Mouse (Mus musculus): ENCODE measurements at regions not wholly inside any gene's neighbourhood (a gene's known extent, or its start where the extent isn't known, plus 50 kb on each side); places are given as distances from the start of the nearest gene placed in this dataset.

DNA sequence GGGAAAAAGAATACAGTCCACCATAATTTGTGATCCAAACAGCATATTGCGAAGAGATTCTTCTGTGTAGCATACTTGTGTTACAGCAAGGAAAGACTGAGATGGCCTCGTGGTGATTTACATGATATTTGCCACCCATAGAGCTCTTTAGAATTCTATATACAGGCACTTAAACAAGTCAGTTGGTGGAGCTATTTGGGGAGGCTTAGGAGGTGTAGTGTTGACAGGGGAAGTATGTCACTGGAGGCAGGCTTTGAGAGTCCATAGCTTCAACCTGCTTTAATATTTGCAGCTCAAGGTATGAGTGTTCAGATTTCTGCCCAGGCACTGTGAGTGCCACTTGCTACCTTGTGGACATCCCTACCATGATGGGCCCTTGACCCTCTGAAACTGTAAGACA lies 187.3 kb downstream of the Ostf1 start:
- DNase-seq: no peak

DNA sequence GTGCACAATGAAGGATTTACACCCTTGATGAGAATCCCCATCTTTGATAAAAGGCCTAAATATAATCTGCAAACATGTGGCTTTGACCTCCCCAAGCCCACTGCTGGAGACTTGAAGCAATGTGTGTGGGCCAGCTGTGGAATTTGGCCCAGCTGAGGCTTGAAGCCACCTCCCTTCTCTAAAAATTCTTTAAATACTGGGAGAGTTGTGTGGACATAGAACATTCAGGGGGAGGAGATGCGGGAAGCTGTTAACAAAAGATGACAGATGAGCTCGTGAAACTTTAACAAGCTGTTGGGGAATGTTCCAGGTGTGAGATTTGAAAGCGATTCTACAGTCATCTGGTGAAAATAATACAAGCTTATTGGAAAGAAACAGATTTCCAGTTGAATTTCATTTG lies 195.3 kb downstream of the Ostf1 start:
- no peak for DNase-seq

DNA sequence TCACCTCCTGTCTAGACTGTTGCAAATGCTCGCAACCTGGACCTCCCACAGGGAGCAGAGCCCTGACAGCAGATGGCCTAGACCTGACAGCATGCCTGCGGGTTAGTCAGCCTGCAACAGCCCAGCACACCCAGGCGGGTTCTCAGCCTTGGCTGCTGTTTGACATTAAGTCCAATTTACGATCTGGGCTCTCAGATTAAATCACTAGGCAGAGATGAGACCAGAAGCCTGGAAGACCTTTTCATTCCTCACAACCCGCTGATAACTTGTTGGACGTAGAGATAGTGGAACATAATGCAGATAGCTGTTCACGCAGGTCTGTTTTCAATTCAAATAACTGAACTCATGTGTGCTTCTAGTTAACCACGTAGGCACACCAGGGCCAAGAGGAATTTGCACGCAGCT lies 211.2 kb downstream of the Ostf1 start:
- peak; percentile 43 for DNase-seq

DNA sequence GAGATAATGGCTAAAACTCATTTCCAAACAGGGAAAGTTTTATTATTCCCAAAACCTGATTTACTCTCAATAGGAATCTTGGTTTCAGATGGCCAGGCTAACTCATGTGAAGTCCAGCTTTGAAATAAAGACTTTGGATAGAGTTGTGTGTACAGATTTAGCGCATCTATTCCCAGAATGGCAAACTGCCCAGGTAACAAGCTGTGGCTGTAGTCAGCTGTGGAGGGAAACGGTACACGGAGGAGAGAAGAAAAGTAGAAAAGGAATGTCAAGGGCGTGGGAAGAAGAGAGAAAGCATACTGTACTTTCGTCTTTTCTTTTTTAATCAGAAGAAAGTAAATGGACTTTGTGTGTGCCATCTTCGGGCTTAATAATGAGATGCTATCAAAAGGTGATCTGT lies 213.1 kb downstream of the Ostf1 start:
- DNase-seq: no peak

DNA sequence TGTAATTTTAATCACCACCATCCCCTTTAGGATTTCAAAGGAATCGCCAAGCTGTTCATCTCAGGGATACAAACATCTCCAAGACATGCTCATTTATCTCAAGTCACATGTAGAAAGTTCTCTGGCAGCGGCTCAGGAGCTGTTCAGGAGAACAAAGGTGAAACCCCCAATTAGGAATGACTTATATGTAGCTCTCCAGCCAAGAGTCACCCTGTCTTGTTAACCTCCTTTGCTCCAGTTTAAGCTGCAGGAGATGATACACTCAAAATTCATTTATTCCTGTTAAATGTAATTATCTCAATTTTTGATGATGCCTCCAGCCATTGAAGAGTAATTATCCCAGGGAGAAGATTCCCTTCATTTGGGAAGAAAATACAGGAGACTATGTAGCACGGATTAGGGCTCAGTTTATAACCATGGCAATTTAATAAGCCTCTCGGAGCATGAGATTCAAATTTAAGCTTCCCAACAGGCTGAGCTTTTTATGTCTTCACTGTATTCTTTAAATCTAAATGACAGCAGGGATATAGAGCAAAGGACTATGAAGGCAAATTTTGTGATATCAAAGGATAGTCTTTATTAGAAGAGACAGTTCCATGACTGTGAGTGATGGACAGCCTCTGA lies 254.0 kb downstream of the Ostf1 start:
- DNase-seq: no peak

- DNase-seq: no peak
These were observed 263.0 kb downstream of the Ostf1 start for GRCm38 (mm10) chr19:18368612-18369011.

DNA sequence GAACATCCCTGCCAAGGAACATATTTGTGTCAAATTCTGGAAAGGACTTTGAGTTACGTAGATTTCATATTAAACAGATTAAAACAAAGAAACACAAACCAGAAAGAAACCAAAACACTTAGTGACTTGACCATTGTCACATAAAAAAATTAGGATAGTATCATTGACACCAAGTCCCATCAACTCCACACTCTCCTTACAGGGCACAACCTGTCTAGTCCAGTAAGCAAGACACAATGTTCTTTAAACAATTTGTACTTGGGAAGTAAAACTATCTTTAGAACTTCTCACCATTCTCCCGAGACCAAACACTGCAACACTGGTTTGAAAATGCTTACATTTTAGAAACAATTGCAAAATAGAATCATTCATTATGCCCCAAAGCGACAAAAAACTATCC lies 277.7 kb downstream of the Ostf1 start:
- DNase-seq: no peak

DNA sequence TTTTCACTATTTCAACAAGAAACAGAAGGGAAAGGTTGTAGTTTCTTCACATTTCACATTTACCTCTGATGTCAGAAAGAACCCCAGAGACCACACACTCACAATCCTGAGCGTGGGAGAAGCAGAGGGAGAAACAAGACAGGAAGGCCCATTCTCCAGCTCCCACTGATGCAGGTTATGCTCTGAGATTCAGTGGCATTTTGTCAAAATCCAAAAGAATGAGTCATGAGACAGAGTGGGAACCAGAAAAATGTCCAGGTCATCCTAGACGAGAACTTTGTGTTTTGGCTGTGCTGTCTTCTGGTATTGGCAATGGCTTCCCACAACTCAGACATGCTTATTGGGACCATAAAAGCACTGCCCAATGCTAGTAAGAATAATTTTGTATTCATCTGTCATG lies 285.9 kb downstream of the Ostf1 start:
- DNase-seq: no peak

GRCm38 (mm10) chr19:18343647-18344046 lies 288.0 kb downstream of the Ostf1 start:
- no peak for DNase-seq

DNA sequence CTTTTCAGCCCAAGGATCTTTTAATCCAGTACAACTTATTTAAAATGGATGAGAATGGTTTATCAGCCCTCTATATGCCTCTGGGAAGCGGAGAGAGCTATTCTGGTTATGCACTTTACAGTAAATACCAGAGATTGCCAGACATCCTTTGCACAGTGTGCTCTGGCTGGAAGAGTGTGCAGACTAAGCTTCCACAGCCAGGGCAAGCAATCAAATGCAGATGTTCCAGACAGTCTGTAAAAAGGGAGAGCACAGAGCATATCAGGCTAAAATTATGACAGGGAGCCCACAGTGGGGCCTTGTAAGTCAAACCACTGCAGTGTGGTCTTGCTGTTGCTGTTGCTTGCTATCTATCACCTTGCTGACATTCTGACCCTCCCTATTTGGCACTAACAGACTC lies 288.6 kb downstream of the Ostf1 start:
- DNase-seq: no peak

DNA sequence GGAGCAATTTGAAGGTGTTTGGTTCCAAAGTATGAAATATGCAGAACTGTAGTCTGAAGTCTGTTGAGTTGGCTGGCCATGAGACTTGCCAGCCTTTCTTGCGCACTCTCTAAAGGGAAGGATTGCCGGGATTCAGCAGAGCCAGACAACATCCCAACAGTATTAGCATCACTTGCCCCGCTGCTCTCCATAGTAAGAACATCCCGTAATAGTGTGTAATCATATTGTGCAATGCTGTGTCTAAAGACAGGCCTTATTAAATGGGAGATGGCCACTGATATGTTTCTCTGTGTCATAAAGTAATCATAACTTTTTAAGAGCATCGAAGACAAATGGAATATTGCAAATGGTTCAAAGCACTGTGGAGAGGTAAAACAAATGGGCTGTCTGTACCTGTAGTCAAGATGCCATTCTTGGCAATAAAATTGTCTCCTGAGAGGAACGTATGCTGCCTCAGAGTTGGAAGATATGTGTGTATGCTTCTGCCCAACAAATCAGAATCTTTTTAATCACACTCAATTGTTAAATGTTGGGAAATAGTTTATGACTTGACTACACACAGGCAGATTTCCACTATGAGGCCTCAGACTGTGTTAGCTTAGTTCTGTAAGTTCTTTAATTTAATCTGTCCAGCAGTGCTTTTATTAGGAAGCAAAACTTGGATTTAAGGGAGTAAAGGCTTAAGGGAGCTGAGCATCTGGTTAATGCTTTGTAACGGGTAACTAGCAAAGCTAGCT lies 293.6 kb downstream of the Ostf1 start:
- no peak for DNase-seq

DNA sequence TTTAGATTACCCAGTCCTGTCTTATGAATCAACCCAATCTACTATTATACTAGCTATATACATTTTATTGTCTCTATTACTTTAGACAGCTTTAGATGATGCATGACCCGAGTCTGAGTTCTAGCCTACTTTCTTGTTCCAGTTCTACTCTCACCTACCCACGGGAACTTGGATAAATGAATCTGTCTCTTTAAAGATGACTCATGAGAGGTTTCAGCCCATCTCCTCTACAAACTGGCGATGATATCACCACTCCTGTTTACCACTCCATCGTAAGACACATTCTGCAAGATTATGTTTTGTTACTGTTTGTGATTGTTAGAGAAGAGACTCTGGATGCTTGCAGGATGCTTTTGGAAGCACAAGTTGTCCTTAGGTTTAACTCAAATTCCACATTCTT lies 295.0 kb downstream of the Ostf1 start:
- no peak for DNase-seq

DNA sequence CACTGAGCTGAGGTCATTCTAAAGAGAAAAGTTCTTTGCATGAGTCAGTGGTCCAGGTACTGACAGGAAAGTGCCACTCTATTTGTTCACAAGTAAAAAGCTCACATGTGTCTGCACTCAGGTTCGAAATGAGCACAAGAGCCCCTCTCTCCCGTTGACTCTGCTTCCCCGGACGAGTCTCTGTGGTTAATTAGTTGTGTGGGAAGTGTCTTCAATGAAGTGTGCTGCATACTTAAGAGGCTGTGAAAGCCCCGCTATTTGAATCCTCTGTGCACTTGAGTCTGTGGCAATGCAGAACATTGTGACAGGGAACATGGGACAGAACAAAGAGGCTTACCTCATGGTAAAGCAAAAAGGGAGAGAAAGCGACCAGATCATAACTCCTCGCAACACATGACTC lies 297.0 kb downstream of the Ostf1 start:
- no peak for DNase-seq

GRCm38 (mm10) chr19:18331811-18332210 lies 299.8 kb downstream of the Ostf1 start:
- DNase-seq: no peak

DNA sequence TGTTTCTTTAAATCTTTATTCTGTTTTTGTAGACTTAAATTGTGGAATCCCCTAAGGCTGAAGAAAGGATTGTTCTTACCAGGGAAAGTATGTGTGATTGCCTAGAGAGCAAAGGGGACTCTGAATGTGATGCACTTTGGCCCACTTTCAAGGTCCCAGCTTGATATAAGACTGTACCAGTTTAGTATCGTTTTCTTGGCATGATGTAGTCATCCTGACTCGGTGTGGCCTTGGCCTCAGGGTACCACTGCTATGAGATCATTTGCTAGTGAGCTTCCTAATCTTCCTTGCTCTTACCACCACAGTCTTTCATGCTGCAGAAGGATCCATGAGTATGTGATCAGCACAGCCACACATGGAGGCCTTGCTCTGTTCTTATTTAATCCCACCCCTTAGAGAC lies 302.2 kb downstream of the Ostf1 start:
- no peak for DNase-seq

DNA sequence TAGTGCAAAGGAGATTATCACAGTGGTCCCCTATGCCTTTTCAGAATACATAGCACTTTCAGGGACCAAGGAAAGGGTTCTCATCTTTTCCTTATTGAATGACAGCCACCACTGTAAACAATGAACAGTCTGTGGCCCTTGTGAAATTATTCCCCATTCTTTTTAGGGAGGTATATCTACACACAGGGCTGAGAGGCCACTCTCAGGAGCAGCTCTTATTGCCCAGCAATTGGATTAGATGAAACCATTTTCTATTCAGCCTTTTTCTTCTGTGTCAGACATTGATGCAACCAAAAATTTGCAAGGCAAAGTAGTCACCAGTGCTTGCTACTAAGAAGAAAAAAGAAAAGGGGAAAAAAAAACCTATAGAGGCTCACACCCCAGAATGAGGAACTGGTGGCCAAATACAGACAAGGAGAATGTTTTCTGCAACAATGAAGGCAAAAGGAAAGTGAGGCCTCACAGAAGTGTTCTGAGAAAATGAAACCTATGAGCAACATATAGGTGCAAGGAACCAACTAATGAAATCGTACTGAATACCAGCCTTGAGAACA lies 313.2 kb downstream of the Ostf1 start:
- DNase-seq: no peak

GRCm38 (mm10) chr19:18273415-18273814 lies 358.2 kb downstream of the Ostf1 start:
- no peak for DNase-seq

DNA sequence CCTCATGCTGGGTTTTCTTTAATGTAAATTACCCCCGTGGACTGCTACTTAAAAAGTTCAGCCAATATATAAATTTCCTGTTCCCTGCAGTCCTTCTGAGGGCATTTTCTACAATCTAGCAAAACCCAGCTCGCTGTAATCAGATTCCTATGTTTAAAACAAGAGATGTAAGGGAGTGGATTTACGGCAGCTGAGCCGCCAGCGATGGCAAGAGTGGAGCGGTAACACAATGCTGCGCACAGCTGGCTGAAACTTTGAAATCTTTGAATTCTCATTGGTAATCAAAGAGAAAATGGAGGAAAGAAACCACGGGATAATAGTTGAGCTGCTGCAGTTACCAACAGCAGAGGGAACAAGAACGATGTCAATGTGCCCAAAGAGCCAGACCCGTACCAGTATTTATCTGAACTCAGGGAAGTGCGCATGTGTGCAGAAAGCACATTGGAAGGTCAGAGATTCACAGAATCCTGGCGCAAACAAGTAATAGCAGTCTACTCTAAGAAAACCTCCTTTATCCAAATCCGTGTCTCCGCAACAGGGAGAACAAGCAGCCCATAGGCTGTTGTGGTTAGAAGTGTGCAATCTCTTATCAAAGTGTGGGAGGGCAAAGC lies 376.4 kb downstream of the Ostf1 start:
- DNase-seq: no peak

GRCm38 (mm10) chr19:18253333-18253732 lies 378.3 kb downstream of the Ostf1 start:
- DNase-seq: no peak

Data from cerebellum, adult 11 months (tissue).